Mouse (Mus musculus) gastrocnemius, postnatal 4 days (tissue): ENCODE measurements around the gene Slc22a15. TPM values are rescaled to one million over a fixed set of nuclear protein-coding genes. Genes with fewer than 3 reads are reported as not detected.

Experiments
- DNase-seq, 2 experiments: peaks; one replicate each; pipeline ENCODE4 v3.0.0; 2021 to 2022; ENCODE audit warnings: low spot score in 2 of 2, mixed read lengths in 2 of 2
- total RNA-seq, 2 experiments: library from RNA; stranded (reverse); gene quantifications; 2 replicates each; pipeline ENCODE4 v1.2.3; 2021

Gene Slc22a15
- total RNA-seq, 2 experiments from 2014 or later = 4.8 to 5.5 TPM

GRCm38 (mm10) chr3:101918526-101918925 lies 5.7 kb downstream of the Slc22a15 start:
- DNase-seq = no peak

GRCm38 (mm10) chr3:101917665-101918064 lies 6.6 kb downstream of the Slc22a15 start:
- no peak for DNase-seq

GRCm38 (mm10) chr3:101916525-101916924 lies 7.7 kb downstream of the Slc22a15 start:
- DNase-seq = no peak

- no peak for DNase-seq
These were observed 9.0 kb downstream of the Slc22a15 start for GRCm38 (mm10) chr3:101915048-101915801.

GRCm38 (mm10) chr3:101914266-101914665 lies 10.0 kb downstream of the Slc22a15 start:
- DNase-seq = no peak

GRCm38 (mm10) chr3:101912041-101912440 lies 12.2 kb downstream of the Slc22a15 start:
- peak in 1 of 2 experiments; percentile 47 for DNase-seq

- DNase-seq = no peak
These were observed 17.2 kb downstream of the Slc22a15 start for GRCm38 (mm10) chr3:101907049-101907448.

GRCm38 (mm10) chr3:101904776-101905175 lies 19.5 kb downstream of the Slc22a15 start:
- DNase-seq = no peak

GRCm38 (mm10) chr3:101903091-101903490 lies 21.2 kb downstream of the Slc22a15 start:
- no peak for DNase-seq

- DNase-seq = no peak
These were observed 21.9 kb downstream of the Slc22a15 start for GRCm38 (mm10) chr3:101902344-101902743.

GRCm38 (mm10) chr3:101897377-101897974 lies 26.8 kb downstream of the Slc22a15 start:
- no peak for DNase-seq

- peak; percentile 30 to 63 for DNase-seq
These were observed 27.4 kb downstream of the Slc22a15 start for GRCm38 (mm10) chr3:101896893-101897292.

GRCm38 (mm10) chr3:101895376-101895910 lies 28.8 kb downstream of the Slc22a15 start:
- no peak for DNase-seq

GRCm38 (mm10) chr3:101885591-101885990 lies 38.7 kb downstream of the Slc22a15 start:
- no peak for DNase-seq

- no peak for DNase-seq
These were observed 39.2 kb downstream of the Slc22a15 start for GRCm38 (mm10) chr3:101885041-101885440.

GRCm38 (mm10) chr3:101883902-101884301 lies 40.4 kb downstream of the Slc22a15 start:
- no peak for DNase-seq

GRCm38 (mm10) chr3:101881721-101882120 lies 42.5 kb downstream of the Slc22a15 start:
- DNase-seq = no peak

- no peak for DNase-seq
These were observed 43.4 kb downstream of the Slc22a15 start for GRCm38 (mm10) chr3:101880818-101881217.

GRCm38 (mm10) chr3:101878136-101878535 lies 46.1 kb downstream of the Slc22a15 start:
- no peak for DNase-seq

- DNase-seq = no peak
These were observed 47.6 kb downstream of the Slc22a15 start for GRCm38 (mm10) chr3:101876459-101877285.

GRCm38 (mm10) chr3:101875258-101875920 lies 48.9 kb downstream of the Slc22a15 start:
- no peak for DNase-seq
